Mouse (Mus musculus): ENCODE data around the gene Drc7.

The Drc7 gene

GRCm38 (mm10) chr8:95059812-95060533 is 5.1 kb downstream of the Drc7 start:
- in situ Hi-C loops (cut with MboI, MseI): no loop called here

- in situ Hi-C loops (cut with MboI, MseI): no loop called here
Observed at GRCm38 (mm10) chr8:95064531-95064930, 9.6 kb downstream of the Drc7 start.

- in situ Hi-C loops (cut with MboI, MseI): no loop called here
Observed at GRCm38 (mm10) chr8:95067582-95067981, 12.7 kb downstream of the Drc7 start.

- in situ Hi-C loops (cut with MboI, MseI): no loop called here
Observed at GRCm38 (mm10) chr8:95075504-95075903, 20.6 kb downstream of the Drc7 start.

- in situ Hi-C loops (cut with MboI, MseI): no loop called here
Observed at GRCm38 (mm10) chr8:95076151-95076550, 21.2 kb downstream of the Drc7 start.

GRCm38 (mm10) chr8:95078055-95078454 is 23.2 kb downstream of the Drc7 start:
- in situ Hi-C loops (cut with MboI, MseI): no loop called here

GRCm38 (mm10) chr8:95079305-95079704 is 24.4 kb downstream of the Drc7 start:
- in situ Hi-C loops (cut with MboI, MseI): no loop called here

- in situ Hi-C loops (cut with MboI, MseI): no loop called here
Observed at GRCm38 (mm10) chr8:95080381-95081341, 25.8 kb downstream of the Drc7 start, which contains the start of gene Katnb1. Gene Katnb1 (plus strand): TSS chr8:95081186.

GRCm38 (mm10) chr8:95081650-95082049 is 26.7 kb downstream of the Drc7 start:
- in situ Hi-C loops (cut with MboI, MseI): no loop called here

GRCm38 (mm10) chr8:95084261-95084660 is 29.4 kb downstream of the Drc7 start:
- in situ Hi-C loops (cut with MboI, MseI): no loop called here

- in situ Hi-C loops (cut with MboI, MseI): no loop called here
Observed at GRCm38 (mm10) chr8:95084744-95085431, 30.0 kb downstream of the Drc7 start.

GRCm38 (mm10) chr8:95085432-95086141 is 30.7 kb downstream of the Drc7 start:
- in situ Hi-C loops (cut with MboI, MseI): no loop called here

GRCm38 (mm10) chr8:95093574-95093973 is 38.7 kb downstream of the Drc7 start:
- in situ Hi-C loops (cut with MboI, MseI): no loop called here

- in situ Hi-C loops (cut with MboI, MseI): no loop called here
Observed at GRCm38 (mm10) chr8:95099009-95099408, 44.1 kb downstream of the Drc7 start.

GRCm38 (mm10) chr8:95101972-95102371 is 47.1 kb downstream of the Drc7 start:
- in situ Hi-C loops (cut with MboI, MseI): no loop called here

GRCm38 (mm10) chr8:95107306-95107705 is 52.4 kb downstream of the Drc7 start:
- in situ Hi-C loops (cut with MboI, MseI): no loop called here

- in situ Hi-C loops (cut with MboI, MseI): loop anchor here (5.0 to 10.0 kb wide), 2 partner anchors 90 to 1092 kb away; partner anchors contain the start of gene Kifc3
Observed at GRCm38 (mm10) chr8:95112594-95112993, 57.7 kb downstream of the Drc7 start.

GRCm38 (mm10) chr8:95113108-95113507 is 58.2 kb downstream of the Drc7 start:
- in situ Hi-C loops (cut with MboI, MseI): loop anchor here (5.0 to 10.0 kb wide), 2 partner anchors 89 to 1092 kb away; partner anchors contain the start of gene Kifc3

GRCm38 (mm10) chr8:95113750-95114149 is 58.8 kb downstream of the Drc7 start:
- in situ Hi-C loops (cut with MboI, MseI): loop anchor here (5.0 to 10.0 kb wide), 2 partner anchors 89 to 1091 kb away; partner anchors contain the start of gene Kifc3

- in situ Hi-C loops (cut with MboI, MseI): no loop called here
Observed at GRCm38 (mm10) chr8:95123455-95123854, 68.6 kb downstream of the Drc7 start.

GRCm38 (mm10) chr8:95126497-95126896 is 71.6 kb downstream of the Drc7 start:
- in situ Hi-C loops (cut with MboI, MseI): no loop called here

All from T-helper 1 cell (primary cell).